Mouse (Mus musculus) brain, embryonic 14.5 days (tissue): Measurements from ENCODE around the gene Meioc.

ENCODE experiments used
- CTCF ChIP-seq: fragments of 200-500 bp; IDR thresholded peaks from 2 replicates; pipeline ENCODE4 v1.5.1; 2012; ENCODE audit warnings: inconsistent platforms, mild to moderate bottlenecking, moderate library complexity, borderline replicate concordance; ENCODE audit not compliant: insufficient read depth, insufficient read length; ENCODE audit errors: extremely low read depth
- POLR2A ChIP-seq: fragments of 200-500 bp; IDR thresholded peaks from 2 replicates; pipeline ENCODE4 v1.6.1; 2012; ENCODE audit warnings: mild to moderate bottlenecking, inconsistent platforms, borderline replicate concordance; ENCODE audit not compliant: poor library complexity, insufficient read depth, insufficient read length, severe bottlenecking; ENCODE audit errors: extremely low read depth

GRCm38 (mm10) chr11:102656326-102656926 lies 7.1 kb upstream of the Meioc start:
- no peak for TF ChIP-seq POLR2A
- no peak; the same call in 1 of the 2 replicates for TF ChIP-seq CTCF
